ENCODE assay signal across 14 mouse cellular contexts in genomic region chr15:12848196-12848975, GRCm38 (mm10). TPM values are rescaled to one million over a fixed set of nuclear protein-coding genes. Genes with fewer than 3 reads are reported as not detected.
DNase-seq lines count a peak whose midpoint lies in the region; ATAC-seq and TF ChIP-seq lines count a peak whose summit lies in the region.
"Had no signal": no experiment of that assay in that cellular context is flagged by ENCODE, and none has a peak within 500 bp of the region (broad histone marks: within the 10 kb centered on the region; RNA-seq: fewer than 3 reads in every experiment).

No protein-coding gene starts in this region.

- WGBS in liver, embryonic 11.5 days = 88% methylated on average over 11 of the region's 11 CpGs
- WGBS in liver, postnatal 0 days (ENCODE audit: insufficient replicate concordance) = 79% methylated on average over 11 of the region's 11 CpGs
- 54% methylated on average over 11 of the region's 11 CpGs for WGBS in olfactory bulb, adult 2 months

- no peaks in the 10 kb centered on the region for H3K27me3 ChIP-seq in liver, embryonic 11.5 days (replicated peaks; ENCODE audit: control insufficient read depth, insufficient read depth, low read length)
- H3K27me3 ChIP-seq in liver, postnatal 0 days (ENCODE audit: insufficient read depth, low read length) = no peaks in the 10 kb centered on the region
- H3K27me3 ChIP-seq: hindbrain, embryonic 13.5 days had no signal

- DNase-seq in adrenal gland, adult (ENCODE audit: inconsistent age in 2 of 2, low spot score in 1 of 2) = peak; percentile 37 to 40
- no peak for DNase-seq in adrenal gland, adult 18-20 months (ENCODE audit: low spot score in 2 of 2)
- DNase-seq in liver, embryonic 11.5 days (ENCODE audit: low spot score) = no peak
- no peak for DNase-seq in liver, postnatal 0 days
- DNase-seq in fibroblast of lung, adult 2 months (ENCODE audit: low read depth) = peak; percentile 10
- DNase-seq in thymus, postnatal 0 days (ENCODE audit: low spot score) = no peak
- no peak for DNase-seq in cerebellum, adult 8-10 months
- DNase-seq: cerebellum, postnatal 25 days; layer of hippocampus, postnatal 36 days; lung, embryonic 14.5 days; spleen, adult 18-20 months had no signal

- no peak overlapping the region for H3K4me2 ChIP-seq in liver, embryonic 11.5 days
- no peak overlapping the region for H3K4me2 ChIP-seq in liver, postnatal 0 days (ENCODE audit: low read depth, low read length)
- H3K4me2 ChIP-seq: hindbrain, embryonic 13.5 days; lung, embryonic 14.5 days had no signal

- no peak overlapping the region for H3K4me3 ChIP-seq in liver, embryonic 11.5 days (ENCODE audit: low read depth, low read length)
- no peak overlapping the region for H3K4me3 ChIP-seq in liver, postnatal 0 days (ENCODE audit: low read depth, low read length)
- H3K4me3 ChIP-seq in olfactory bulb, adult 2 months (ENCODE audit: insufficient read depth, low read depth, low read length) = no peak overlapping the region
- H3K4me3 ChIP-seq: erythroblast, embryonic 14.5 days; hindbrain, embryonic 13.5 days had no signal

- peaks cover 3% of the 10 kb centered on the region; the same call in 1 of the 2 replicates for H3K4me1 ChIP-seq in liver, embryonic 11.5 days (replicated peaks; ENCODE audit: control insufficient read depth, insufficient read depth, low read length)
- H3K4me1 ChIP-seq in liver, postnatal 0 days (ENCODE audit: insufficient read depth) = no peaks in the 10 kb centered on the region
- H3K4me1 ChIP-seq in olfactory bulb, adult 2 months (ENCODE audit: control insufficient read depth, insufficient read depth, low read length) = peaks cover 8% of the 10 kb centered on the region
- H3K4me1 ChIP-seq: hindbrain, embryonic 13.5 days had no signal

- TF ChIP-seq CTCF in liver, postnatal 0 days (IDR thresholded peaks at IDR 0.05; ENCODE audit: low read depth) = no peak
- TF ChIP-seq CTCF in olfactory bulb, adult 2 months (IDR thresholded peaks at IDR 0.05; ENCODE audit: insufficient read depth, low read depth, low read length) = no peak

- no peak for TF ChIP-seq POLR2A in olfactory bulb, adult 2 months (IDR thresholded peaks at IDR 0.05; ENCODE audit: insufficient read depth, low read depth, low read length)

- no peaks in the 10 kb centered on the region for H3K9me3 ChIP-seq in liver, embryonic 11.5 days (ENCODE audit: control insufficient read depth, low read length)
- no peaks in the 10 kb centered on the region for H3K9me3 ChIP-seq in liver, postnatal 0 days (ENCODE audit: low read length)
- H3K9me3 ChIP-seq: hindbrain, embryonic 13.5 days had no signal

- H3K36me3 ChIP-seq in liver, embryonic 11.5 days (ENCODE audit: control insufficient read depth, insufficient read depth, low read length) = peaks cover 36% of the 10 kb centered on the region
- peaks cover 55% of the 10 kb centered on the region for H3K36me3 ChIP-seq in liver, postnatal 0 days (replicated peaks; ENCODE audit: insufficient read depth, low read length)

- H3K9ac ChIP-seq in liver, embryonic 11.5 days (ENCODE audit: low read depth, low read length) = 0 out of 2 replicates have a peak overlapping the region, but pooled peaks have one; percentile 14
- H3K9ac ChIP-seq in liver, postnatal 0 days (replicated peaks) = no peak overlapping the region
- H3K9ac ChIP-seq: hindbrain, embryonic 13.5 days; lung, embryonic 14.5 days had no signal

- TF ChIP-seq EP300 in liver, postnatal 0 days (IDR thresholded peaks at IDR 0.05; ENCODE audit: low read depth) = no peak

- peak overlapping the region; percentile 55; the same call in 1 of the 2 replicates for H3K27ac ChIP-seq in liver, embryonic 11.5 days (ENCODE audit: low read depth, low read length)
- no peak overlapping the region for H3K27ac ChIP-seq in liver, postnatal 0 days (ENCODE audit: low read depth)
- peak overlapping the region; percentile 29; the same call in 1 of the 2 replicates for H3K27ac ChIP-seq in olfactory bulb, adult 2 months (ENCODE audit: insufficient read depth, low read depth, low read length)
- H3K27ac ChIP-seq: hindbrain, embryonic 13.5 days had no signal

- peak; percentile 48; the same call in 1 of the 2 replicates for ATAC-seq in liver, embryonic 11.5 days (replicated peaks; ENCODE audit: low FRiP score)
- no peak for ATAC-seq in liver, postnatal 0 days

RNA-seq across cellular contexts. Expression of gene Drosha, which starts 23.8 kb away (rescaled TPM):
- total RNA-seq in adrenal gland, adult 18-20 months (2021) = 10 to 100 TPM; 29.8 to 34.2 TPM
- polyA plus RNA-seq in liver, embryonic 11.5 days (2014; fragmentation: Nextera tagmentation; extraction: Ambion mirVana) = 50.4 and 52.2 TPM in 2 replicates
- 4.5 and 5.2 TPM in 2 replicates for polyA plus RNA-seq in liver, postnatal 0 days (2015; fragmentation: Nextera tagmentation; extraction: Ambion mirVana)
- not detected in 2 replicates for polyA plus RNA-seq in olfactory bulb, adult 2 months (2012; ENCODE audit: insufficient read depth, insufficient read length, low replicate concordance, missing spikeins)
- polyA plus RNA-seq in thymus, postnatal 0 days (2015; fragmentation: Nextera tagmentation; extraction: Ambion mirVana) = 15.4 and 18.8 TPM in 2 replicates

RNA-seq across cellular contexts. Expression of gene 6030458C11Rik, which starts 23.9 kb away (rescaled TPM):
- total RNA-seq in adrenal gland, adult 18-20 months (2021) = 10 to 100 TPM; 11.0 to 13.0 TPM
- 54.8 and 60.1 TPM in 2 replicates for polyA plus RNA-seq in liver, embryonic 11.5 days (2014; fragmentation: Nextera tagmentation; extraction: Ambion mirVana)
- polyA plus RNA-seq in liver, postnatal 0 days (2015; fragmentation: Nextera tagmentation; extraction: Ambion mirVana) = 18.9 and 19.5 TPM in 2 replicates
- polyA plus RNA-seq in olfactory bulb, adult 2 months (2012; ENCODE audit: insufficient read depth, insufficient read length, low replicate concordance, missing spikeins) = not detected in 2 replicates
- 25.3 and 29.6 TPM in 2 replicates for polyA plus RNA-seq in thymus, postnatal 0 days (2015; fragmentation: Nextera tagmentation; extraction: Ambion mirVana)

Comparison
In these comparisons a context has a peak if more than half of its experiments do, and no peak if none do; other contexts are left out.
1. DNase-seq: peak in adrenal gland, adult (2 of 2) and fibroblast of lung, adult 2 months (single experiment); none in adrenal gland, adult 18-20 months (0 of 2), liver, embryonic 11.5 days (single experiment), liver, postnatal 0 days (single experiment), thymus, postnatal 0 days (single experiment) and cerebellum, adult 8-10 months (single experiment).